Mouse (Mus musculus) heart, embryonic 11.5 days (tissue): ENCODE data around the gene Il1rn. TPM values are rescaled to one million over a fixed set of nuclear protein-coding genes. Genes with fewer than 3 reads are reported as not detected.

Source experiments
- polyA plus RNA-seq: library from polyadenylated mRNA; unstranded; fragments of >200 nt; fragmentation: Nextera tagmentation; extraction: Ambion mirVana; gene quantifications from 2 replicates; pipeline ENCODE4 v1.2.1, GENCODE M21; 2014

Gene Il1rn
- polyA plus RNA-seq, 1 experiment from 2014 or later, result not detected

Other genes starting within 250 kb of the Il1rn start
- not detected in 2 replicates for gene Tbpl2, start 240.3 kb upstream of the Il1rn start, polyA plus RNA-seq
- gene Il1f8, start 183.7 kb upstream of the Il1rn start, polyA plus RNA-seq, result not detected in 2 replicates
- gene Il1f9, start 150.4 kb upstream of the Il1rn start, polyA plus RNA-seq, result not detected in 2 replicates
- gene Il1f6, start 121.4 kb upstream of the Il1rn start, polyA plus RNA-seq, result not detected in 2 replicates
- not detected in 2 replicates for gene Il1f5, start 59.9 kb upstream of the Il1rn start, polyA plus RNA-seq
- not detected in 2 replicates for gene Il1f10, start 45.7 kb upstream of the Il1rn start, polyA plus RNA-seq
- gene Psd4, start 30.7 kb downstream of the Il1rn start, polyA plus RNA-seq, result 0.42 and 0.46 TPM in 2 replicates
- 0.27 TPM in 1 of 2 replicates, not detected in the other for gene Pax8, start 138.7 kb downstream of the Il1rn start, polyA plus RNA-seq